11 mouse cellular contexts compared by ENCODE assay signal in the genomic region with DNA sequence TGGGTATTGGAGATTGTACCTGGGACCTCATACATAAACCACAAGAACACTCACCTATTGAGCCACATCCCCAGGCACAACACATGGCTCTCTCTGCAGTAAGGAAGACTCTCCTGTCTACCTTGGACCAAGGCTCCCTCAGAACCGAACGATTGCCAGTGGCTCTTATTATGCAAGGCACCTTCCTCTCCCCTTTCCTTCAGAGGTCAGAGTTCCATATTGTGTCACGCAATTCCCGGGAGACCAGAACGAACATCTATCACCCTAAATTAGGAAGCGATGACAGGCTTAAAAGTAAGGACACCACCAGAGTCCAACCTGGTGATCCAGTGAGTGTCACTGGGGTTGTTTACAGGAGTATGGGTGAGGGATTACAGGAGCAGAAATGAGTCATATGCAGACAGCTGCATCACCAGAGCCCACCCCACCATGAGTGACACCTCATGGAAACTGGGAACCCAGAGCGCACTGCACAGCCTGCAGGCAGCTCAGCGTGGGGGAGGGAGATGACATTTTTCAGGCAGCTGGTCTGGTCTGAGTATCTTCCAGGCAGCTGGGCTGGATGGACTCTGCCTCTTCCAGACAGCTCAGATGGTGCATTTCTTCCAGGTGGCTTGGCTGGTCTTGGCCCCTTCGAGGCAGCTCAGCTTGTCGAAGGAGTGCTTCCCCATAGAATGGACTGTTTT. TPM values are rescaled to one million over a fixed set of nuclear protein-coding genes. Genes with fewer than 3 reads are reported as not detected.
DNase-seq lines count a peak whose midpoint lies in the region; ATAC-seq lines count a peak whose summit lies in the region.
"Had no signal": no experiment of that assay in that cellular context is flagged by ENCODE, and none has a peak within 500 bp of the region (broad histone marks: within the 10 kb centered on the region; RNA-seq: fewer than 3 reads in every experiment).

No protein-coding gene starts in this region.

- no peak overlapping the region for H3K4me3 ChIP-seq in neural tube, embryonic 15.5 days (replicated peaks)
- no peak overlapping the region for H3K4me3 ChIP-seq in intestine, embryonic 15.5 days (replicated peaks)
- H3K4me3 ChIP-seq: hindbrain, embryonic 13.5 days; liver, embryonic 13.5 days had no signal

- ATAC-seq in neural tube, embryonic 15.5 days (ENCODE audit: low FRiP score), result no peak
- peak; percentile 53; the same call in 1 of the 2 replicates for ATAC-seq in intestine, embryonic 15.5 days
- ATAC-seq in CD4-positive, CD25-positive, alpha-beta regulatory T cell, adult 4 months, result no peak

- H3K36me3 ChIP-seq in neural tube, embryonic 15.5 days, result no peaks in the 10 kb centered on the region
- no peaks in the 10 kb centered on the region for H3K36me3 ChIP-seq in intestine, embryonic 15.5 days
- H3K36me3 ChIP-seq: hindbrain, embryonic 13.5 days; liver, embryonic 13.5 days had no signal

- no peaks in the 10 kb centered on the region; the same call in 1 of the 2 replicates for H3K27me3 ChIP-seq in neural tube, embryonic 15.5 days (replicated peaks)
- no peaks in the 10 kb centered on the region for H3K27me3 ChIP-seq in intestine, embryonic 15.5 days (replicated peaks)

- H3K4me2 ChIP-seq in neural tube, embryonic 15.5 days, result no peak overlapping the region
- no peak overlapping the region for H3K4me2 ChIP-seq in intestine, embryonic 15.5 days (replicated peaks)
- H3K4me2 ChIP-seq: hindbrain, embryonic 13.5 days; liver, embryonic 13.5 days had no signal

- H3K9me3 ChIP-seq in neural tube, embryonic 15.5 days (replicated peaks), result no peaks in the 10 kb centered on the region
- no peaks in the 10 kb centered on the region for H3K9me3 ChIP-seq in intestine, embryonic 15.5 days
- H3K9me3 ChIP-seq: hindbrain, embryonic 13.5 days; liver, embryonic 13.5 days had no signal

- WGBS in neural tube, embryonic 15.5 days, result 69% methylated on average over 10 of the region's 10 CpGs
- 40% methylated on average over 10 of the region's 10 CpGs for WGBS in intestine, embryonic 15.5 days

- no peak overlapping the region for H3K27ac ChIP-seq in neural tube, embryonic 15.5 days (replicated peaks)
- no peak overlapping the region for H3K27ac ChIP-seq in intestine, embryonic 15.5 days
- H3K27ac ChIP-seq: hindbrain, embryonic 13.5 days; liver, embryonic 13.5 days had no signal

- peaks cover 11% of the 10 kb centered on the region; the same call in 1 of the 2 replicates for H3K4me1 ChIP-seq in neural tube, embryonic 15.5 days
- H3K4me1 ChIP-seq in intestine, embryonic 15.5 days (replicated peaks), result peaks cover 39% of the 10 kb centered on the region
- H3K4me1 ChIP-seq: liver, embryonic 13.5 days had no signal

- H3K9ac ChIP-seq in neural tube, embryonic 15.5 days (replicated peaks), result no peak overlapping the region
- H3K9ac ChIP-seq in intestine, embryonic 15.5 days, result no peak overlapping the region
- H3K9ac ChIP-seq: hindbrain, embryonic 13.5 days; liver, embryonic 13.5 days had no signal

- DNase-seq in adrenal gland, adult 2 months, result peak; percentile 41
- no peak for DNase-seq in adrenal gland, postnatal 25 days
- peak; percentile 35 for DNase-seq in neural tube, embryonic 10.5 days (ENCODE audit: extremely low spot score, low spot score)
- peak; percentile 25 for DNase-seq in yolk sac, embryonic 10.5 days (ENCODE audit: low spot score)
- no peak for DNase-seq in ovary, postnatal 36 days (ENCODE audit: low spot score)
- DNase-seq: liver, embryonic 13.5 days had no signal

RNA-seq across cellular contexts. Expression of a gene that starts 7.5 kb away (rescaled TPM):
- 10 to 100 TPM in 1 of 2 experiments, 1 to 10 TPM in 1; 4.3 to 11.5 TPM for total RNA-seq in adrenal gland, adult 2 months (2021)
- 4.5 and 5.9 TPM in 2 replicates for polyA plus RNA-seq in adrenal gland, adult 2 months (2012; rRNA removed)
- 3.8 and 4.0 TPM in 2 replicates for total RNA-seq in adrenal gland, postnatal 25 days (2021)
- 5.6 and 9.6 TPM in 2 replicates for polyA plus RNA-seq in neural tube, embryonic 15.5 days (2015; fragmentation: Nextera tagmentation; extraction: Ambion mirVana)
- 13.7 and 13.9 TPM in 2 replicates for polyA plus RNA-seq in intestine, embryonic 15.5 days (2015; fragmentation: Nextera tagmentation; extraction: Ambion mirVana)
- polyA plus RNA-seq in CD4-positive, CD25-positive, alpha-beta regulatory T cell, adult 4 months (2017; shearing (Covaris generic)), result not detected

RNA-seq across cellular contexts. Expression of a gene that starts 24.6 kb away (rescaled TPM):
- 10 to 100 TPM; 38.8 to 82.5 TPM for total RNA-seq in adrenal gland, adult 2 months (2021)
- 21.3 and 23.3 TPM in 2 replicates for polyA plus RNA-seq in adrenal gland, adult 2 months (2012; rRNA removed)
- total RNA-seq in adrenal gland, postnatal 25 days (2021), result 42.0 and 42.8 TPM in 2 replicates
- polyA plus RNA-seq in neural tube, embryonic 15.5 days (2015; fragmentation: Nextera tagmentation; extraction: Ambion mirVana), result 0.17 TPM in 1 of 2 replicates, not detected in the other
- polyA plus RNA-seq in intestine, embryonic 15.5 days (2015; fragmentation: Nextera tagmentation; extraction: Ambion mirVana), result not detected in 2 replicates
- not detected for polyA plus RNA-seq in CD4-positive, CD25-positive, alpha-beta regulatory T cell, adult 4 months (2017; shearing (Covaris generic))
- polyA plus RNA-seq: hindbrain, embryonic 13.5 days; liver, embryonic 13.5 days; neural tube, embryonic 14.5 days had no signal

RNA-seq across cellular contexts. Expression of a gene that starts 36.3 kb away (rescaled TPM):
- 100 to 1,000 TPM in 1 of 2 experiments, 10 to 100 TPM in 1; 98.9 to 110 TPM for total RNA-seq in adrenal gland, adult 2 months (2021)
- 270 and 277 TPM in 2 replicates for polyA plus RNA-seq in adrenal gland, adult 2 months (2012; rRNA removed)
- total RNA-seq in adrenal gland, postnatal 25 days (2021), result 97.7 and 112 TPM in 2 replicates
- 28.3 and 31.7 TPM in 2 replicates for polyA plus RNA-seq in neural tube, embryonic 15.5 days (2015; fragmentation: Nextera tagmentation; extraction: Ambion mirVana)
- 40.7 and 48.7 TPM in 2 replicates for polyA plus RNA-seq in intestine, embryonic 15.5 days (2015; fragmentation: Nextera tagmentation; extraction: Ambion mirVana)
- polyA plus RNA-seq in CD4-positive, CD25-positive, alpha-beta regulatory T cell, adult 4 months (2017; shearing (Covaris generic)), result 10 to 100 TPM; 10.3 to 17.7 TPM

RNA-seq across cellular contexts. Expression of a gene that starts 42.8 kb away (rescaled TPM):
- total RNA-seq in adrenal gland, adult 2 months (2021), result 1 to 10 TPM; 3.1 to 5.4 TPM
- polyA plus RNA-seq in adrenal gland, adult 2 months (2012; rRNA removed), result 3.1 and 4.9 TPM in 2 replicates
- total RNA-seq in adrenal gland, postnatal 25 days (2021), result 2.0 and 3.6 TPM in 2 replicates
- 33.2 and 34.4 TPM in 2 replicates for polyA plus RNA-seq in neural tube, embryonic 15.5 days (2015; fragmentation: Nextera tagmentation; extraction: Ambion mirVana)
- polyA plus RNA-seq in intestine, embryonic 15.5 days (2015; fragmentation: Nextera tagmentation; extraction: Ambion mirVana), result 3.9 and 4.5 TPM in 2 replicates
- not detected for polyA plus RNA-seq in CD4-positive, CD25-positive, alpha-beta regulatory T cell, adult 4 months (2017; shearing (Covaris generic))
- polyA plus RNA-seq: liver, embryonic 13.5 days had no signal

Comparison
In these comparisons a context has a peak if more than half of its experiments do, and no peak if none do; other contexts are left out.
1. DNase-seq: peak in adrenal gland, adult 2 months (single experiment), neural tube, embryonic 10.5 days (single experiment) and yolk sac, embryonic 10.5 days (single experiment); none in adrenal gland, postnatal 25 days (single experiment) and ovary, postnatal 36 days (single experiment).
2. RNA of a gene that starts 24.6 kb away (polyA plus RNA-seq): 21.3 to 23.3 TPM in adrenal gland, adult 2 months; 0.17 TPM in neural tube, embryonic 15.5 days, not detected in intestine, embryonic 15.5 days and not detected in CD4-positive, CD25-positive, alpha-beta regulatory T cell, adult 4 months; every median in the first group is over 10 times any median in the second.